Mouse (Mus musculus): ENCODE results near the gene Kcmf1. TPM values are rescaled to one million over a fixed set of nuclear protein-coding genes. Genes with fewer than 3 reads are reported as not detected.

Gene Kcmf1
- polyA plus RNA-seq, 1 experiment: 150 TPM

DNA sequence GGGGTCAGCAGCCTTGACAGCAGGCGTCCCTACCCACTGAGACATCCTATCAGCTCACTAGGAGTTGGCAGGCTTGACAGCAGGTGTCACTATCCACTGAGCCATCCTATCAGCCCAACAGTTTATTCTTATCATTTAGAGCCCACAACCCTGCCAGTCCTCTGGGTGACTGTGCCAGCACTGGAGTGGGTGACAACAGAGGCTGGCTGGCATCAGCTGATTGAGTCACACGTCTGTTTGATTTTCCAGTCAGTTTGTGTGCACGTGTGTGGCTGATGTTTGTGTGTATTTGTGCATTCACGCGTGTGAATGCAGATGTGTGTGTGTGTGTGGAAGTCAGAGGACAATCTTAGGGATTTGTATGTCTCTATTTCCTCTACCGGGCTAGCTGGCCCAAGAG is 97.7 kb downstream of the Kcmf1 start:
- no peak overlapping the region for H3K27ac ChIP-seq (ENCODE audit: insufficient read depth, low read length)
- TF ChIP-seq CTCF (IDR thresholded peaks at IDR 0.05; ENCODE audit: borderline replicate concordance, insufficient read depth, low read length) (no peak), POLR2A (IDR thresholded peaks at IDR 0.05; ENCODE audit: low read depth, low read length) (no peak)
- H3K4me3 ChIP-seq (ENCODE audit: insufficient read depth, low read length): no peak overlapping the region
- H3K4me1 ChIP-seq (ENCODE audit: control insufficient read depth, insufficient read depth, low read length): no peaks in the 10 kb centered on the region

DNA sequence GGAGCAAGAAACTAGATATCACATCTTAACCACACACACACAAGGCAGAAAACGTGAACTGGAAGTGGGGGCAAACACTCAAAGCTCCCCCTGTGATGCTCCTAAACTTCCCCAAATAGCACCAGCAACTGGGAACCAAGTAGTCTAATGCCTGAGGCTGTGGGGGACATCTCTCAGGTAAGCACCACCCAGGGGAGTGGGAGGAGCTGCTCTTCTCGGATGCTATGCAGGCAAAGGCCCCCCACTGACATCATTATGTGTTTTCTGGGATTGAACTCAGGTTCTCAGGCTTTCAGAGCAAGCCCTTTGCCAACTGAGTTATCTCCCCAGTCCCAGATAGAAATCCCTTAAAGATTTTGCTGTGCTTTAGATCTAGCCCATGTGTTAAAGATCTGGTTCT is 99.1 kb downstream of the Kcmf1 start:
- no peak for TF ChIP-seq CTCF (IDR thresholded peaks at IDR 0.05; ENCODE audit: borderline replicate concordance, insufficient read depth, low read length)
- TF ChIP-seq POLR2A (IDR thresholded peaks at IDR 0.05; ENCODE audit: low read depth, low read length): no peak
- Histone ChIP-seq H3K4me1 (ENCODE audit: control insufficient read depth, insufficient read depth, low read length) (no peaks in the 10 kb centered on the region), H3K4me3 (ENCODE audit: insufficient read depth, low read length) (no peak overlapping the region), H3K27ac (ENCODE audit: insufficient read depth, low read length) (no peak overlapping the region)

GRCm38 (mm10) chr6:72797763-72798162 is 102.0 kb downstream of the Kcmf1 start:
- Histone ChIP-seq H3K4me1 (ENCODE audit: control insufficient read depth, insufficient read depth, low read length) (no peaks in the 10 kb centered on the region), H3K4me3 (ENCODE audit: insufficient read depth, low read length) (no peak overlapping the region), H3K27ac (ENCODE audit: insufficient read depth, low read length) (no peak overlapping the region)
- TF ChIP-seq CTCF (IDR thresholded peaks at IDR 0.05; ENCODE audit: borderline replicate concordance, insufficient read depth, low read length) (no peak), POLR2A (IDR thresholded peaks at IDR 0.05; ENCODE audit: low read depth, low read length) (no peak)

DNA sequence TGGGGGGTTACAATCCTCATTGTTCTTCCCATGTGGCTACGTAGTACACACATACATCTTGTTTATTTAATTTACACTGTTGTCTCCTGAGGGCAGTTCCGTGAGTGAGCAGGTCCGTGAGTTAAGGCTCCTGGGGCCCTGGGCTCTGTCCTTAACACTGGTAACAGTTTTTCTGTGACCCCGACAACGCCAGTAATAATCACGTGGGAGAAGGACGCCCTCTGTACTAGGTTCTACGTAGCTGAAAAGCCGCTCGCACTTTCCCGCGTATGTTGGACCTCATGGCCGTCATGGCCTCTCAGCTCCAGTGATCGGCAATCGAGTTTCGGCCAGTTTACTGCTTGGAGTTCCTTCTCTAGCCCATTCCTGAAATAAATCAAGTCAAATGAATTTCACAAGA is 104.3 kb downstream of the Kcmf1 start:
- H3K27ac ChIP-seq (ENCODE audit: insufficient read depth, low read length): no peak overlapping the region
- TF ChIP-seq CTCF (IDR thresholded peaks at IDR 0.05; ENCODE audit: borderline replicate concordance, insufficient read depth, low read length) (no peak), POLR2A (IDR thresholded peaks at IDR 0.05; ENCODE audit: low read depth, low read length) (no peak)

GRCm38 (mm10) chr6:72794870-72795269 is 104.9 kb downstream of the Kcmf1 start:
- Histone ChIP-seq H3K4me3 (ENCODE audit: insufficient read depth, low read length) (no peak overlapping the region), H3K27ac (ENCODE audit: insufficient read depth, low read length) (no peak overlapping the region), H3K4me1 (ENCODE audit: control insufficient read depth, insufficient read depth, low read length) (no peaks in the 10 kb centered on the region)
- TF ChIP-seq POLR2A (IDR thresholded peaks at IDR 0.05; ENCODE audit: low read depth, low read length) (no peak), CTCF (IDR thresholded peaks at IDR 0.05; ENCODE audit: borderline replicate concordance, insufficient read depth, low read length) (no peak)

More for the DNA sequence above, 104.3 kb downstream of the Kcmf1 start:
- Histone ChIP-seq H3K4me3 (ENCODE audit: insufficient read depth, low read length) (no peak overlapping the region), H3K4me1 (ENCODE audit: control insufficient read depth, insufficient read depth, low read length) (no peaks in the 10 kb centered on the region)

GRCm38 (mm10) chr6:72792641-72793040 is 107.1 kb downstream of the Kcmf1 start:
- no peaks in the 10 kb centered on the region for H3K4me1 ChIP-seq (ENCODE audit: control insufficient read depth, insufficient read depth, low read length)
- no peak for TF ChIP-seq CTCF (IDR thresholded peaks at IDR 0.05; ENCODE audit: borderline replicate concordance, insufficient read depth, low read length)
- no peak for TF ChIP-seq POLR2A (IDR thresholded peaks at IDR 0.05; ENCODE audit: low read depth, low read length)
- H3K4me3 ChIP-seq (ENCODE audit: insufficient read depth, low read length): no peak overlapping the region
- H3K27ac ChIP-seq (ENCODE audit: insufficient read depth, low read length): no peak overlapping the region

Other genes starting within 250 kb of the Kcmf1 start
- gene Tcf7l1, start 110.7 kb downstream of the Kcmf1 start, polyA plus RNA-seq (2011; ENCODE audit: insufficient read length, low read depth, missing spikeins): 34.0 and 54.0 TPM in 2 replicates
- 1,555 and 1,872 TPM in 2 replicates for gene Tmsb10, start 58.8 kb upstream of the Kcmf1 start, polyA plus RNA-seq (2011; ENCODE audit: insufficient read length, low read depth, missing spikeins)

Data from embryonic fibroblast, embryonic 13.5 days (primary cell).